Comparison of ENCODE assay signal across 15 mouse cellular contexts in the genomic region with DNA sequence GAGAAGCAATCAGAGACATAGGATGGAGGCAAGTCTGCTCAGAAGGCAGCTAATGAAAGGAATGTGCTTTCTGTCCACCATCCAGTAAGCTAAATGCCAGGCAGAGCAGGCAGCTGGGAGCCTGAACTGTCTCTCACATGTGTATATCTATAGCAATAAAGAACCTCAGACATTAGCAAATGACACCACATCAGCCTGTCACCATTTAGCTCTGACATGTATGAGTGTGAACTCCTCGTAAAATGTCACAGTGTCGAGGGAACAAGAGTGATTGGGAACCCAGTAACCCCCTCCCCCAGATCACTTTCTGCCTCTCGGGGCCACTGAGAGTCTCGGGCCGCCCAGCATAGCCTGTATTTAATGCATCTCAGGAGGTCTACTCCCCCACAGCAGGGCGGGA.
"Had no signal": no experiment of that assay in that cellular context is flagged by ENCODE, and none has a peak within 500 bp of the region (broad histone marks: within the 10 kb centered on the region; RNA-seq: fewer than 3 reads in every experiment).

No protein-coding gene starts in this region.

- H3K27ac ChIP-seq: left cerebral cortex, adult 2 months; limb, embryonic 10.5 days; liver, embryonic 15.5 days; midbrain, embryonic 10.5 days; neural tube, embryonic 15.5 days; stomach, postnatal 0 days had no signal

- H3K4me3 ChIP-seq: left cerebral cortex, adult 2 months; limb, embryonic 10.5 days; liver, embryonic 15.5 days; midbrain, embryonic 10.5 days; myocyte; neural tube, embryonic 15.5 days had no signal

- H3K9me3 ChIP-seq: limb, embryonic 10.5 days; liver, embryonic 15.5 days; midbrain, embryonic 10.5 days; neural tube, embryonic 15.5 days had no signal

- DNase-seq: kidney, postnatal 25 days; lung, adult 2 months; lung, postnatal 36 days; midbrain, embryonic 14.5 days; right cerebral cortex, adult 18-20 months; right cerebral cortex, postnatal 25 days; thymus, postnatal 4 days had no signal

- H3K9ac ChIP-seq: liver, embryonic 15.5 days; neural tube, embryonic 15.5 days had no signal

- H3K4me2 ChIP-seq: liver, embryonic 11.5 days; liver, embryonic 15.5 days; neural tube, embryonic 15.5 days had no signal

- H3K4me1 ChIP-seq: liver, embryonic 15.5 days had no signal

- H3K27me3 ChIP-seq: liver, embryonic 15.5 days; neural tube, embryonic 15.5 days had no signal

- H3K36me3 ChIP-seq: limb, embryonic 10.5 days; liver, embryonic 15.5 days; midbrain, embryonic 10.5 days; neural tube, embryonic 15.5 days had no signal
